Mouse (Mus musculus) intestine, embryonic 16.5 days (tissue): ENCODE data around the gene Rnf222. TPM values are rescaled to one million over a fixed set of nuclear protein-coding genes. Genes with fewer than 3 reads are reported as not detected.
"Not testable (repeated sequence)": the region's sequence is repeated elsewhere in the genome, so short reads cannot be mapped to it uniquely, and the experiment has no call there.

Experiments
- ATAC-seq: fragments of 200-750 bp; cut with Nextera tagmentation; 2 replicates; pipeline ENCODE4 v1.8.0; 2017; ENCODE audit warnings: moderate TSS enrichment, moderate library complexity
- H3K27ac ChIP-seq: fragments of 300-500 bp; sonication (generic); 2 replicates; pipeline ENCODE4 v1.5.1; 2014; ENCODE audit warnings: mild to moderate bottlenecking, low read length
- H3K27me3 ChIP-seq: fragments of 300-500 bp; sonication (generic); replicated peaks from 2 replicates; pipeline ENCODE4 v1.6.1; 2014; ENCODE audit warnings: low read length, control low read depth, mixed read lengths; ENCODE audit not compliant: control insufficient read depth, insufficient read depth
- H3K36me3 ChIP-seq: fragments of 300-500 bp; sonication (generic); 2 replicates; pipeline ENCODE4 v1.6.1; 2014; ENCODE audit warnings: low read length, control low read depth; ENCODE audit not compliant: control insufficient read depth, insufficient read depth
- H3K4me1 ChIP-seq: fragments of 300-500 bp; sonication (generic); 2 replicates; pipeline ENCODE4 v1.6.1; 2014; ENCODE audit warnings: low read length, control low read depth, mixed read lengths; ENCODE audit not compliant: control insufficient read depth, insufficient read depth
- H3K4me2 ChIP-seq: fragments of 300-500 bp; sonication (generic); 2 replicates; pipeline ENCODE4 v1.6.1; 2014; ENCODE audit warnings: low read depth, low read length, control low read depth
- H3K4me3 ChIP-seq: fragments of 300-500 bp; sonication (generic); 2 replicates; pipeline ENCODE4 v1.5.1; 2014; ENCODE audit warnings: mild to moderate bottlenecking, low read length
- H3K9ac ChIP-seq: fragments of 300-500 bp; sonication (generic); 2 replicates; pipeline ENCODE4 v1.6.1; 2014; ENCODE audit warnings: low read depth, low read length
- H3K9me3 ChIP-seq: fragments of 300-500 bp; sonication (generic); 2 replicates; pipeline ENCODE4 v1.6.1; 2016; ENCODE audit warnings: low read length, control low read depth; ENCODE audit not compliant: control insufficient read depth
- WGBS: fragments of 180-500 bp; shearing (Covaris S2); extraction: QIAGEN DNeasy Blood & Tissue Kit; methylation state at CpG from one replicate; pipeline ENCODE4 v1.1.7; 2014; 5-methylcytosine and 5-hydroxymethylcytosine counted together
- polyA plus RNA-seq: library from polyadenylated mRNA; unstranded; fragments of >200 nt; fragmentation: Nextera tagmentation; extraction: Ambion mirVana; gene quantifications from 2 replicates; pipeline ENCODE4 v1.2.1, GENCODE M21; 2015

Rnf222 gene
- polyA plus RNA-seq, 1 experiment from 2014 or later, result 0.34 TPM

GRCm38 (mm10) chr11:68923191-68923590, 34.8 kb downstream of the Rnf222 start:
- no peak for ATAC-seq
- Histone ChIP-seq H3K9ac (no peak overlapping the region), H3K9me3 (no peaks in the 10 kb centered on the region), H3K27ac (no peak overlapping the region), H3K4me1 (no peaks in the 10 kb centered on the region), H3K4me3 (no peak overlapping the region), H3K36me3 (no peaks in the 10 kb centered on the region), H3K27me3 (no peaks in the 10 kb centered on the region), H3K4me2 (no peak overlapping the region)
- WGBS, result 61% methylated on average over 3 of the region's 3 CpGs

DNA sequence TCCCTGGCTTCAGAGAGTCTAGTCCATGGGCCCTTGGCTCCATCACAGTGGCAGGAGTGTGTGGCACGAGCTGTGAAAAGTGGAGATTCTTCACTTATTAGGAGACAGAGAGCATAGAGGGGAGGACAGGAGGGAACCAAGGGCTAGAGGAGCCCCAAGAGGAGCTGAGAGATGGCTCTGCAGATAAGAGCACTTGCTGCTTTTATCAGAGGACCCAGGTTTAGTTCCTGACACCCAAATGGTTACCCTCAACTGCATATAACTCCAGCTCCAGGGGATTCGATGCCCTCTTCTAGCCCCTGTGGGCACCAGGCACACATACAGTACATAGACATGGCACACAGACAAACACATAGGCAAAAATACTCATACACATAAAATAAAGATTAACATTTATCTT, 36.4 kb downstream of the Rnf222 start:
- Histone ChIP-seq H3K9me3 (no peaks in the 10 kb centered on the region), H3K4me3 (no peak overlapping the region), H3K4me2 (no peak overlapping the region), H3K4me1 (no peaks in the 10 kb centered on the region), H3K9ac (no peak overlapping the region), H3K27ac (no peak overlapping the region), H3K27me3 (no peaks in the 10 kb centered on the region), H3K36me3 (no peaks in the 10 kb centered on the region)
- no peak for ATAC-seq
- 92% methylated on average over 2 of the region's 2 CpGs for whole genome bisulfite sequencing

DNA sequence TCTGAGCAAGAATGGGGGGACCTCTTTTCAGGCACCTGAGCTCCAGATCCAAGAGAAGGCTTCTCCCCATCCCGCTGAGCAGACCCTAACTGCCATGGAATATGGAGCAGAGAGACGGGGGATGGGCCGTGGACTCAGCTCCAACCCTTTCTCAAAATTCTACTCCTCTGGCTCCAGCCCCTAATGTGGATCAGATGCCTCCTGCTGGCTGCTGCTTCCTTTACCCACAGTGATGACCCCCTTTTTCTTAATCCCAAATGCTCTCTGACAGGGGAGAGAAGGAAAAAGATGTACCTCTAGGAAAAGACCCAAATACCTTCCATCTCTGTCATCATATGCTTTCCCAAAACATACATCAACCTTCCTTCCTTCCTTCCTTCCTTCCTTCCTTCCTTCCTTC, 38.6 kb downstream of the Rnf222 start, which contains the start of gene Odf4:
Odf4 (minus strand) TSS at position 101 of the 400 bp plus-strand sequence.
- Histone ChIP-seq H3K27me3 (no peaks in the 10 kb centered on the region), H3K4me3 (no peak within 1 kb of the TSS), H3K4me1 (no peaks in the 10 kb centered on the region), H3K4me2 (no peak within 1 kb of the TSS), H3K36me3 (no peaks in the 10 kb centered on the region), H3K27ac (no peak within 1 kb of the TSS), H3K9ac (no peak within 1 kb of the TSS), H3K9me3 (no peaks in the 10 kb centered on the region)
- 79% methylated on average over 3 of the region's 3 CpGs for WGBS
- no peak for ATAC-seq

GRCm38 (mm10) chr11:68929947-68930346, 41.6 kb downstream of the Rnf222 start:
- ATAC-seq, result no peak
- no peaks in the 10 kb centered on the region for H3K27me3 ChIP-seq
- no peak overlapping the region for H3K27ac ChIP-seq
- WGBS, result 30% methylated on average over 6 of the region's 6 CpGs
- H3K9ac ChIP-seq, result no peak overlapping the region
- H3K9me3 ChIP-seq, result no peaks in the 10 kb centered on the region
- H3K4me1 ChIP-seq, result no peaks in the 10 kb centered on the region
- H3K4me2 ChIP-seq, result no peak overlapping the region
- H3K36me3 ChIP-seq, result no peaks in the 10 kb centered on the region
- H3K4me3 ChIP-seq, result no peak overlapping the region

DNA sequence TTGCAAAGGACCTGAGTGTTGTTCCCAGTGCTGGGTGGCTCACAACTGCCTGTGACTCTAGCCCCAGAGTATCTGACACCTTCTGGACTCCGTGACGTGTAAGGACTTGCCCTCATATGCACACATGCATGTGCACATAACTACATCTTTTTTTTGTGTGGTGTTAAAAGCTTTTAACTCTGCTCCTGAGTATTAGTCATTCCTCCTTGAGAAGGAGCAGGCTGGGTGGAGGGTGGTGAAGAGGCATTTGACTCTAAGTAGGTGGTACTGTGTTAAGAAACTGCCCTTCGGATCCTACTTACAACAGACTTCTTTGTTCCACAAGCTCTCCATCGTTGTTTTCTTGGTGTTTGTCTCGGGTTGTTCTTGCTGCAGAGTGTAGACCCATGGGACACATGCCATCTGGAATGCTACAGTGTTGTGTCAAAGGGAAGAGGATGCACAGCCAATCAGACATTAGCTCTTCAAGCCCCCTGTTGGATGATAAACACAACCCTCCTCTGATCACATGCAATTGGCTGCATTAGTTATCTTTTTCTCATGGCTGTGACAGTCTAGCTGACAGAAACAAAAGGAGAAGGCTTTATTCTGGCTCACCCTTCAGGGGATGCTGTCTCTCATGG, 45.6 kb downstream of the Rnf222 start:
- Histone ChIP-seq H3K9ac (no peak overlapping the region), H3K4me1 (no peaks in the 10 kb centered on the region), H3K36me3 (no peaks in the 10 kb centered on the region), H3K9me3 (no peaks in the 10 kb centered on the region), H3K4me3 (no peak overlapping the region), H3K27me3 (no peaks in the 10 kb centered on the region), H3K4me2 (no peak overlapping the region), H3K27ac (no peak overlapping the region)
- 71% methylated on average over 5 of the region's 5 CpGs for WGBS
- no peak for ATAC-seq

- H3K27ac ChIP-seq, H3K4me1 ChIP-seq, ATAC-seq, H3K9ac ChIP-seq, H3K4me2 ChIP-seq, H3K36me3 ChIP-seq, H3K4me3 ChIP-seq, H3K27me3 ChIP-seq, H3K9me3 ChIP-seq: not testable (repeated sequence)
- 83% methylated on average over 4 of the region's 4 CpGs for WGBS
These were observed 48.6 kb downstream of the Rnf222 start for GRCm38 (mm10) chr11:68936951-68937350.

- H3K27me3 ChIP-seq, result no peaks in the 10 kb centered on the region
- H3K4me1 ChIP-seq, result peaks cover 2% of the 10 kb centered on the region; the same call in 1 of the 2 replicates
- H3K27ac ChIP-seq, result no peak overlapping the region
- ATAC-seq, result peak; percentile 100
- peak overlapping the region; percentile 51 for H3K4me3 ChIP-seq
- no peaks in the 10 kb centered on the region for H3K9me3 ChIP-seq
- H3K4me2 ChIP-seq, result peak overlapping the region; percentile 48
- H3K9ac ChIP-seq, result peak overlapping the region; percentile 57
- 1% methylated on average over 16 of the region's 16 CpGs for WGBS
- no peaks in the 10 kb centered on the region for H3K36me3 ChIP-seq
These were observed 51.3 kb downstream of the Rnf222 start for GRCm38 (mm10) chr11:68939451-68940304.

- Histone ChIP-seq H3K4me2 (peak overlapping the region; percentile 48), H3K36me3 (no peaks in the 10 kb centered on the region), H3K9ac (peak overlapping the region; percentile 57; the same call in 1 of the 2 replicates), H3K4me1 (peaks cover 2% of the 10 kb centered on the region; the same call in 1 of the 2 replicates), H3K27me3 (no peaks in the 10 kb centered on the region), H3K9me3 (no peaks in the 10 kb centered on the region), H3K27ac (no peak overlapping the region), H3K4me3 (peak overlapping the region; percentile 51)
- no peak for ATAC-seq
- 50% methylated on average over 4 of the region's 4 CpGs for WGBS
These were observed 52.2 kb downstream of the Rnf222 start for GRCm38 (mm10) chr11:68940516-68940915.

DNA sequence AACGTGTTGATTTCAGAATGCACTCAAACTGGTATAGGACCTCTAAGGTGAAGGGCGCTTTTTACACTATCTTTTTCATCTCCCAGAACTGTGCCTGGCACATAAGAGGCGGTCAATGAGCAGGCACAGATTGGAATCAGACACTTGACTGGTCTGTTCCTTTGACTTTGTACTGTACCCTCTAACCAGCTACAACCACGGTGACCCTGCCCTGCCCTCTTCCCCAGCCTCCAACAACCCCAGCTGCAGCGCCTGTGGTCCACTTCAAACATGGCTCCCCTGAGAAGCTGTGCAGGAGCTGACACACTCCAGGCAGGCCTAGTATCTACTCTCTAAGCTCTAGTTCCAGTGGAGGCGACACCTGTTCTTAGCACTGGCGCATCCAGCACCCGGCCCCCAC, 54.4 kb downstream of the Rnf222 start:
- no peaks in the 10 kb centered on the region for H3K27me3 ChIP-seq
- no peaks in the 10 kb centered on the region for H3K36me3 ChIP-seq
- H3K9ac ChIP-seq, result no peak overlapping the region
- H3K4me1 ChIP-seq, result peaks cover 2% of the 10 kb centered on the region; the same call in 1 of the 2 replicates
- no peaks in the 10 kb centered on the region for H3K9me3 ChIP-seq
- no peak for ATAC-seq
- H3K27ac ChIP-seq, result no peak overlapping the region
- H3K4me3 ChIP-seq, result no peak overlapping the region
- no peak overlapping the region for H3K4me2 ChIP-seq
- WGBS, result 87% methylated on average over 8 of the region's 8 CpGs
